In the genomic region with DNA sequence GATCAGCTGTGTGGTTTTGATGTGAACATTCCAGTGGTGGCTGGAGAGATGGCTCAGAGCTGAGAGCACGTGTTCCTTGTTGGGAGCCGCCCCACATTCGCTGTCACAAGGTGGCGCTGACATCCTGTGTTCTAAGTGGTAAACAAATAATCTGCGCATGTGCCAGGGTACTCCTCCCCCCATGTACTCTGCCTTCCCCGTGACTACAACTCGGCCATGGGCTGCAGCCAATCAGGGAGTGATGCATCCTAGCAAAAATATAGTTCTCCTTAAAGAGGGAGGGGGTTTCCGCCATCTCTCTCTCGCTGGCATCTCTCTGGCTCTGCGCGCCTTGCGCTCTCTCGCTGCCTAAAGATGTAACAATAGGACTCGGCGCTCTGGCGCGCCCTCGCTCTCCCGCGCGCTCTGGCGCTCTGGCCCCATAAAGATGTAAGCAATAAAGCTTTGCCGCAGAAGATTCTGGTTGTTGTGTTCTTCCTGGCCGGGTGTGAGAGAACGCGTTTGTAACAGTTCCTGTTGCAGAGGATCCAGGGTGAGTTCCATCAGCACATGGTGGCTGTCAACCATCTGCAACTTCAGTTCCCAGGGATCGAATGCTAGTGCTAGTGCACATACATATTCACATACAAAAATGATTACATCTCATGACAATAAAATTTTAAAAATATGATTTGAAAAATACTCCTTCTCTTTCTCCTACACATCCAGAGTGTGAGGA, we compare ENCODE assay signal across 8 mouse cellular contexts. TPM values are rescaled to one million over a fixed set of nuclear protein-coding genes. Genes with fewer than 3 reads are reported as not detected.
DNase-seq lines count a peak whose midpoint lies in the region.

No protein-coding gene starts in this region.

- DNase-seq in adrenal gland, adult (ENCODE audit: inconsistent age in 2 of 2, low spot score in 1 of 2) = peak; percentile 89 to 95
- peak; percentile 95 for DNase-seq in embryo, embryonic 11 days
- peak; percentile 86 for DNase-seq in gastrocnemius, postnatal 25 days
- DNase-seq in induced T-regulatory cell, adult 2 months (ENCODE audit: low read depth) = peak; percentile 99
- DNase-seq in left cerebral cortex, adult 18-20 months (ENCODE audit: low spot score in 2 of 2) = peak; percentile 81 to 87
- peak; percentile 91 for DNase-seq in lung, postnatal 25 days (ENCODE audit: low spot score)
- DNase-seq in retina, postnatal 7 days (ENCODE audit: low read depth, low spot score) = peak; percentile 88
- DNase-seq in thymus, postnatal 36 days = peak; percentile 87 to 89

RNA-seq across cellular contexts. Expression of gene H2-K1, which starts 18.8 kb away (rescaled TPM):
- 10 to 100 TPM; 22.8 to 48.2 TPM for total RNA-seq in gastrocnemius, postnatal 25 days (2021)
- total RNA-seq in left cerebral cortex, adult 18-20 months (2021) = 10 to 100 TPM; 30.9 to 33.6 TPM

RNA-seq across cellular contexts. Expression of gene Rps18, which starts 25.6 kb away (rescaled TPM):
- total RNA-seq in gastrocnemius, postnatal 25 days (2021) = 100 to 1,000 TPM; 330 to 347 TPM
- 100 to 1,000 TPM; 332 to 337 TPM for total RNA-seq in left cerebral cortex, adult 18-20 months (2021)

RNA-seq across cellular contexts. Expression of gene Vps52, which starts 25.7 kb away (rescaled TPM):
- 10 to 100 TPM; 27.2 to 28.8 TPM for total RNA-seq in gastrocnemius, postnatal 25 days (2021)
- 10 to 100 TPM; 71.1 to 71.2 TPM for total RNA-seq in left cerebral cortex, adult 18-20 months (2021)

RNA-seq across cellular contexts. Expression of gene B3galt4, which starts 30.1 kb away (rescaled TPM):
- total RNA-seq in gastrocnemius, postnatal 25 days (2021) = 1 to 10 TPM; 1.8 to 1.9 TPM
- total RNA-seq in left cerebral cortex, adult 18-20 months (2021) = 1 to 10 TPM; 5.9 to 6.5 TPM

RNA-seq across cellular contexts. Expression of gene Wdr46, which starts 40.9 kb away (rescaled TPM):
- total RNA-seq in gastrocnemius, postnatal 25 days (2021) = 10 to 100 TPM in 1 of 2 experiments, 1 to 10 TPM in 1; 9.7 to 11.6 TPM
- 10 to 100 TPM; 12.5 to 13.8 TPM for total RNA-seq in left cerebral cortex, adult 18-20 months (2021)

Comparison
In these comparisons a context has a peak if more than half of its experiments do, and no peak if none do; other contexts are left out.
1. Peak in every context shown above with its lines: DNase-seq.